Mouse (Mus musculus) thymus, postnatal 10 days (tissue): ENCODE data around the gene Plin3.

Experiments used
- DNase-seq, 2 experiments: peaks; one replicate each; pipeline ENCODE4 v3.0.0; 2021; ENCODE audit warnings: low spot score in 2 of 2

Gene Plin3

GRCm38 (mm10) chr17:56251136-56251829, 41.4 kb downstream of the Plin3 start:
- DNase-seq: peak in 1 of 2 experiments; percentile 66

- DNase-seq: no peak
These were observed 47.1 kb downstream of the Plin3 start for GRCm38 (mm10) chr17:56245608-56246007.

GRCm38 (mm10) chr17:56241541-56242401, 50.9 kb downstream of the Plin3 start:
- DNase-seq: peak; percentile 72 to 95

- DNase-seq: no peak
These were observed 58.7 kb downstream of the Plin3 start for GRCm38 (mm10) chr17:56233818-56234469.

GRCm38 (mm10) chr17:56233389-56233788, 59.3 kb downstream of the Plin3 start:
- no peak for DNase-seq

- no peak for DNase-seq
These were observed 62.7 kb downstream of the Plin3 start for GRCm38 (mm10) chr17:56229943-56230342.
